Comparison of ENCODE assay signal across 17 mouse cellular contexts in genomic region chr13:97192649-97193048, GRCm38 (mm10). TPM values are rescaled to one million over a fixed set of nuclear protein-coding genes. Genes with fewer than 3 reads are reported as not detected.
DNase-seq lines count a peak whose midpoint lies in the region; ATAC-seq and TF ChIP-seq lines count a peak whose summit lies in the region.
"Had no signal": no experiment of that assay in that cellular context is flagged by ENCODE, and none has a peak within 500 bp of the region (broad histone marks: within the 10 kb centered on the region; RNA-seq: fewer than 3 reads in every experiment).

No protein-coding gene starts in this region.

- H3K27me3 ChIP-seq in forebrain, embryonic 15.5 days: no peaks in the 10 kb centered on the region
- peaks cover 12% of the 10 kb centered on the region for H3K27me3 ChIP-seq in forebrain, embryonic 10.5 days (ENCODE audit: poor library complexity, severe bottlenecking)
- no peaks in the 10 kb centered on the region for H3K27me3 ChIP-seq in midbrain, embryonic 14.5 days (ENCODE audit: control insufficient read depth, insufficient read depth, low read length)
- H3K27me3 ChIP-seq: embryonic facial prominence, embryonic 12.5 days; embryonic facial prominence, embryonic 15.5 days; heart, embryonic 13.5 days; intestine, embryonic 15.5 days; Patski had no signal

- H3K27ac ChIP-seq in forebrain, embryonic 15.5 days (replicated peaks): no peak overlapping the region
- no peak overlapping the region for H3K27ac ChIP-seq in forebrain, embryonic 10.5 days
- H3K27ac ChIP-seq in bone marrow macrophage, adult 2 months (ENCODE audit: insufficient read depth, low read depth, low read length): peak overlapping the region; percentile 36
- no peak overlapping the region for H3K27ac ChIP-seq in midbrain, embryonic 14.5 days (replicated peaks; ENCODE audit: low read depth, low read length)
- H3K27ac ChIP-seq: embryonic facial prominence, embryonic 12.5 days; embryonic facial prominence, embryonic 15.5 days; forebrain, embryonic 12.5 days; heart, adult 2 months; heart, embryonic 10.5 days; heart, embryonic 13.5 days; intestine, embryonic 15.5 days had no signal

- peaks cover 28% of the 10 kb centered on the region for H3K4me1 ChIP-seq in forebrain, embryonic 15.5 days
- peaks cover 16% of the 10 kb centered on the region for H3K4me1 ChIP-seq in forebrain, embryonic 10.5 days
- H3K4me1 ChIP-seq in bone marrow macrophage, adult 2 months (ENCODE audit: control insufficient read depth, insufficient read depth, low read length): peaks cover 38% of the 10 kb centered on the region
- H3K4me1 ChIP-seq in midbrain, embryonic 14.5 days (ENCODE audit: control insufficient read depth, insufficient read depth, low read length): 0 out of 2 replicates have a peak, but pooled peaks cover 1% of the 10 kb centered on the region
- H3K4me1 ChIP-seq: embryonic facial prominence, embryonic 12.5 days; forebrain, embryonic 12.5 days; intestine, embryonic 15.5 days had no signal

- no peak overlapping the region for H3K9ac ChIP-seq in forebrain, embryonic 15.5 days (replicated peaks)
- no peak overlapping the region for H3K9ac ChIP-seq in midbrain, embryonic 14.5 days (replicated peaks; ENCODE audit: low read length)
- H3K9ac ChIP-seq: embryonic facial prominence, embryonic 12.5 days; embryonic facial prominence, embryonic 15.5 days; forebrain, embryonic 12.5 days; heart, embryonic 13.5 days; intestine, embryonic 15.5 days had no signal

- no peaks in the 10 kb centered on the region for H3K36me3 ChIP-seq in forebrain, embryonic 15.5 days
- H3K36me3 ChIP-seq in forebrain, embryonic 10.5 days (replicated peaks): no peaks in the 10 kb centered on the region
- H3K36me3 ChIP-seq in midbrain, embryonic 14.5 days (ENCODE audit: control insufficient read depth, insufficient read depth, low read length): no peaks in the 10 kb centered on the region
- H3K36me3 ChIP-seq: embryonic facial prominence, embryonic 12.5 days; forebrain, embryonic 12.5 days; intestine, embryonic 15.5 days had no signal

- no peaks in the 10 kb centered on the region for H3K9me3 ChIP-seq in forebrain, embryonic 15.5 days
- no peaks in the 10 kb centered on the region for H3K9me3 ChIP-seq in forebrain, embryonic 10.5 days
- no peaks in the 10 kb centered on the region for H3K9me3 ChIP-seq in midbrain, embryonic 14.5 days (ENCODE audit: control insufficient read depth, low read length)
- H3K9me3 ChIP-seq: embryonic facial prominence, embryonic 12.5 days; embryonic facial prominence, embryonic 15.5 days; forebrain, embryonic 12.5 days; heart, embryonic 10.5 days; heart, embryonic 13.5 days; intestine, embryonic 15.5 days had no signal

- no peak overlapping the region for H3K4me3 ChIP-seq in forebrain, embryonic 15.5 days
- no peak overlapping the region for H3K4me3 ChIP-seq in forebrain, embryonic 10.5 days
- H3K4me3 ChIP-seq in bone marrow macrophage, adult 2 months (ENCODE audit: insufficient read depth, low read length): no peak overlapping the region
- H3K4me3 ChIP-seq in midbrain, embryonic 14.5 days (replicated peaks; ENCODE audit: low read depth, low read length): no peak overlapping the region
- H3K4me3 ChIP-seq: embryonic facial prominence, embryonic 12.5 days; embryonic facial prominence, embryonic 15.5 days; forebrain, embryonic 12.5 days; heart, adult 2 months; heart, embryonic 10.5 days; heart, embryonic 13.5 days; intestine, embryonic 15.5 days had no signal

- ATAC-seq in forebrain, embryonic 15.5 days (replicated peaks): 0 out of 2 replicates have a peak, but pooled peaks have one; percentile 15
- ATAC-seq in midbrain, embryonic 14.5 days (ENCODE audit: low FRiP score, low TSS enrichment): no peak
- ATAC-seq: CD4-positive, CD25-positive, alpha-beta regulatory T cell, adult 4 months; intestine, embryonic 15.5 days; Patski had no signal

- no peak for TF ChIP-seq POLR2A in bone marrow macrophage, adult 2 months (IDR thresholded peaks at IDR 0.05; ENCODE audit: borderline replicate concordance, low read depth, low read length)

- DNase-seq in forebrain, embryonic 10.5 days (ENCODE audit: extremely low spot score, low spot score): no peak
- DNase-seq in layer of hippocampus, adult 9-11 months: peak; percentile 74
- no peak for DNase-seq in layer of hippocampus, postnatal 10 days (ENCODE audit: low spot score in 2 of 2)
- no peak for DNase-seq in midbrain, embryonic 14.5 days
- DNase-seq in left cerebral cortex, adult 8-10 months (ENCODE audit: low spot score in 2 of 2): no peak

- 82% methylated on average over 11 of the region's 11 CpGs for WGBS in forebrain, embryonic 15.5 days
- WGBS in forebrain, embryonic 10.5 days: 91% methylated on average over 11 of the region's 11 CpGs
- 91% methylated on average over 11 of the region's 11 CpGs for WGBS in midbrain, embryonic 14.5 days

- no peak for TF ChIP-seq CTCF in bone marrow macrophage, adult 2 months (IDR thresholded peaks at IDR 0.05; ENCODE audit: low read depth, low read length)

- no peak overlapping the region for H3K4me2 ChIP-seq in forebrain, embryonic 15.5 days (replicated peaks)
- H3K4me2 ChIP-seq in midbrain, embryonic 14.5 days (ENCODE audit: low read length): no peak overlapping the region
- H3K4me2 ChIP-seq: embryonic facial prominence, embryonic 12.5 days; embryonic facial prominence, embryonic 15.5 days; forebrain, embryonic 12.5 days; heart, embryonic 13.5 days; intestine, embryonic 15.5 days had no signal

RNA-seq across cellular contexts. Expression of gene Hexb, which starts 5.5 kb away (rescaled TPM):
- 27.5 and 34.8 TPM in 2 replicates for polyA plus RNA-seq in forebrain, embryonic 15.5 days (2015; fragmentation: Nextera tagmentation; extraction: Ambion mirVana)
- polyA plus RNA-seq in forebrain, embryonic 10.5 days (2016; fragmentation: Nextera tagmentation; extraction: Ambion mirVana): 18.4 and 20.5 TPM in 2 replicates
- total RNA-seq in layer of hippocampus, postnatal 10 days (2021): 100 to 1,000 TPM in 1 of 2 experiments, 10 to 100 TPM in 1; 91.3 to 102 TPM
- polyA plus RNA-seq in bone marrow macrophage, adult 2 months (2012; ENCODE audit: insufficient read depth, insufficient read length, missing spikeins): 312 and 325 TPM in 2 replicates
- 32.4 and 38.7 TPM in 2 replicates for polyA plus RNA-seq in midbrain, embryonic 14.5 days (2014; fragmentation: Nextera tagmentation; extraction: Ambion mirVana)
- 100 to 1,000 TPM; 108 to 345 (median 194) TPM for total RNA-seq in left cerebral cortex, adult 8-10 months (2022)

RNA-seq across cellular contexts. Expression of gene Enc1, which starts 48.3 kb away (rescaled TPM):
- polyA plus RNA-seq in forebrain, embryonic 15.5 days (2015; fragmentation: Nextera tagmentation; extraction: Ambion mirVana): 82.4 and 103 TPM in 2 replicates
- 7.8 and 10.0 TPM in 2 replicates for polyA plus RNA-seq in forebrain, embryonic 10.5 days (2016; fragmentation: Nextera tagmentation; extraction: Ambion mirVana)
- total RNA-seq in layer of hippocampus, postnatal 10 days (2021): 100 to 1,000 TPM; 561 to 584 TPM
- 9.2 and 10.7 TPM in 2 replicates for polyA plus RNA-seq in bone marrow macrophage, adult 2 months (2012; ENCODE audit: insufficient read depth, insufficient read length, missing spikeins)
- 94.2 and 99.0 TPM in 2 replicates for polyA plus RNA-seq in midbrain, embryonic 14.5 days (2014; fragmentation: Nextera tagmentation; extraction: Ambion mirVana)
- 100 to 1,000 TPM; 425 to 545 (median 450) TPM for total RNA-seq in left cerebral cortex, adult 8-10 months (2022)
- total RNA-seq: MEL had no signal

RNA-seq across cellular contexts. Expression of gene Gfm2, which starts 54.9 kb away (rescaled TPM):
- 32.0 and 34.8 TPM in 2 replicates for polyA plus RNA-seq in forebrain, embryonic 15.5 days (2015; fragmentation: Nextera tagmentation; extraction: Ambion mirVana)
- polyA plus RNA-seq in forebrain, embryonic 10.5 days (2016; fragmentation: Nextera tagmentation; extraction: Ambion mirVana): 44.0 and 47.1 TPM in 2 replicates
- 10 to 100 TPM; 26.8 to 32.6 TPM for total RNA-seq in layer of hippocampus, postnatal 10 days (2021)
- 20.0 and 24.4 TPM in 2 replicates for polyA plus RNA-seq in bone marrow macrophage, adult 2 months (2012; ENCODE audit: insufficient read depth, insufficient read length, missing spikeins)
- polyA plus RNA-seq in midbrain, embryonic 14.5 days (2014; fragmentation: Nextera tagmentation; extraction: Ambion mirVana): 26.9 and 36.5 TPM in 2 replicates
- 10 to 100 TPM; 21.3 to 28.4 (median 25.4) TPM for total RNA-seq in left cerebral cortex, adult 8-10 months (2022)

RNA-seq across cellular contexts. Expression of gene Nsa2, which starts 54.9 kb away (rescaled TPM):
- 41.8 and 42.4 TPM in 2 replicates for polyA plus RNA-seq in forebrain, embryonic 15.5 days (2015; fragmentation: Nextera tagmentation; extraction: Ambion mirVana)
- polyA plus RNA-seq in forebrain, embryonic 10.5 days (2016; fragmentation: Nextera tagmentation; extraction: Ambion mirVana): 60.6 and 65.2 TPM in 2 replicates
- total RNA-seq in layer of hippocampus, postnatal 10 days (2021): 10 to 100 TPM; 74.8 to 77.9 TPM
- 251 and 257 TPM in 2 replicates for polyA plus RNA-seq in bone marrow macrophage, adult 2 months (2012; ENCODE audit: insufficient read depth, insufficient read length, missing spikeins)
- 46.1 and 48.1 TPM in 2 replicates for polyA plus RNA-seq in midbrain, embryonic 14.5 days (2014; fragmentation: Nextera tagmentation; extraction: Ambion mirVana)
- 10 to 100 TPM; 29.4 to 43.6 (median 33.9) TPM for total RNA-seq in left cerebral cortex, adult 8-10 months (2022)
